Mouse (Mus musculus) kidney, adult 2 months (tissue): Measurements from ENCODE around the gene Ssc5d. TPM values are rescaled to one million over a fixed set of nuclear protein-coding genes. Genes with fewer than 3 reads are reported as not detected.
"Not testable (repeated sequence)": the region's sequence is repeated elsewhere in the genome, so short reads cannot be mapped to it uniquely, and the experiment has no call there.

Experiments
- DNase-seq: peaks from one replicate; pipeline ENCODE4 v3.0.0; 2021
- H3K27ac ChIP-seq: fragments of 200-500 bp; 2 replicates; pipeline ENCODE4 v1.5.1; 2012; ENCODE audit warnings: low read depth, low read length, control low read depth, inconsistent platforms; ENCODE audit not compliant: insufficient read depth
- H3K27me3 ChIP-seq: fragments of 200-500 bp; replicated peaks from 2 replicates; pipeline ENCODE4 v1.6.1; 2012; ENCODE audit warnings: mild to moderate bottlenecking, moderate library complexity, low read length, inconsistent platforms; ENCODE audit not compliant: control insufficient read depth, insufficient read depth
- H3K36me3 ChIP-seq: fragments of 200-500 bp; 2 replicates; pipeline ENCODE4 v1.6.1; 2012; ENCODE audit warnings: mild to moderate bottlenecking, moderate library complexity, low read length, inconsistent platforms; ENCODE audit not compliant: control insufficient read depth, insufficient read depth
- H3K4me1 ChIP-seq: fragments of 200-500 bp; 2 replicates; pipeline ENCODE4 v1.6.1; 2011; ENCODE audit warnings: low read length; ENCODE audit not compliant: control insufficient read depth, insufficient read depth
- H3K4me3 ChIP-seq: fragments of 200-500 bp; 2 replicates; pipeline ENCODE4 v1.5.1; 2011; ENCODE audit warnings: mild to moderate bottlenecking, low read depth, low read length, control low read depth; ENCODE audit not compliant: insufficient read depth
- CTCF ChIP-seq: fragments of 200-500 bp; conservative IDR thresholded peaks from 2 replicates; pipeline ENCODE4 v1.5.1; 2011; ENCODE audit warnings: low read depth, mild to moderate bottlenecking, control low read depth, low read length, moderate library complexity, mixed read lengths; ENCODE audit not compliant: insufficient read depth, insufficient read length
- POLR2A ChIP-seq: fragments of 200-500 bp; IDR thresholded peaks from one replicate; pipeline ENCODE4 v1.6.1; 2011; ENCODE audit warnings: low read depth, low read length, control low read depth
- WGBS: fragments of 180-500 bp; shearing (Covaris S2); methylation state at CpG from one replicate; pipeline ENCODE4 v1.1.7; 2018; 5-methylcytosine and 5-hydroxymethylcytosine counted together
- polyA plus RNA-seq: library from polyadenylated mRNA; depleted of rRNA; stranded (reverse); fragments of >200 nt; gene quantifications from 2 replicates; pipeline ENCODE4 v1.2.3, GENCODE M21; 2012; rRNA removed

Ssc5d gene
- polyA plus RNA-seq: 1.8 and 2.1 TPM in 2 replicates

DNA sequence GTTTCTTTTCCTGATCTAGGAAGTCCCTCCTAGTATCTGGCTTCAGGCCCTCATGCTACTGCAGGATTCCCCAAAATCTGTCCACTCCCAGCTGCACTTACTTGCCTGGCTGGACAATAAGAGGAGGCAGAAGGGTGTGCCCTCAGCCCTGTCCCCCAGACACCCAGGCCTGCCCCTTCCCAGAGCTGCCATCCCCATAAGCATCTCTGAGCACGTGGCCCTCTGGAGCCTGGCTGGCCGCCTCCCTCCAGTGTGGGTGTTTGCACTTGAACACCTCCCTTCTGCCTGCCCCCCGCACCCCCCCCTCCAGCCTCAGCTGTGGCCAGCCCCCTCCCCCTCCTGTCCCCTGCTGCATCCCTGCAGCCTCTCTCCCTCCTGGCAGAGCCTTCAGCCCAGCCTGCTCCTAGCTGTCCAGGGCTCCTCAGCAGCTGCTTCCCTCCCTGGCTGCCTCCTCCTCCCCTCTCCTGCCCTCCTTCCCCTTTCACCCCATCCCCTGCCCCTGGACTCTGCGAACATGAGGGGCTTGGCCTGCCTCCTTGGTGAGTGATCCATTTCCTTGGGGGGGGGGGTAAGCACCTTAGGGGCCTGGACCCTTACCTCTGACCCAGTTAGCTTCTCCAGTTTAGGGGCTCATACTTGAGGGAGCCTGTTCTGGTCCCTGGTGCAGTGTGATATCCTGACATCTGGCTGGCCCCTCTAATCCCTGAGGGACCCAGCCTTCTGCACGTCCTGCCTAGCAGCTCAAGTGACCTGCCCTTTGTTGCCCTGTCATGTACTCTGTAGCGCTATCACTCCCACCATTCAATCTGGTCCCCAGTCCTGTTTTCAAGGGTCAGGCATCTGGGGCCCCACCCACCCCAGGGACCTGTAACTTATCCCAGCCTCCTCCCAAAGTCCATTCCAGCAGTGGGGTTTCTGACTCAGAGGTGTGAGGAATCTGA, at the start of gene Ssc5d:
TSS of gene Ssc5d (plus strand) at position 345 of the 941 bp plus-strand sequence.
- Histone ChIP-seq H3K4me3 (no peak within 1 kb of the TSS), H3K27me3 (no peaks in the 10 kb centered on the region), H3K4me1 (peaks cover 13% of the 10 kb centered on the region; the same call in 1 of the 2 replicates), H3K27ac (no peak within 1 kb of the TSS), H3K36me3 (no peaks in the 10 kb centered on the region)
- TF ChIP-seq POLR2A (no peak), CTCF (no peak)
- 25% methylated on average over 6 of the region's 6 CpGs for WGBS
- no peak for DNase-seq

- peak; percentile 97 for DNase-seq
- 1% methylated on average over 22 of the region's 22 CpGs for WGBS
- Histone ChIP-seq H3K36me3 (no peaks in the 10 kb centered on the region), H3K4me3 (peak within 1 kb of the TSS; percentile 66), H3K27ac (peak within 1 kb of the TSS; percentile 77), H3K27me3 (no peaks in the 10 kb centered on the region), H3K4me1 (no peaks in the 10 kb centered on the region; the same call in 1 of the 2 replicates)
- TF ChIP-seq CTCF (no peak), POLR2A (peak; percentile 98)
These were observed 48.8 kb upstream of the Ssc5d start, which contains the start of gene Isoc2a for GRCm38 (mm10) chr7:4876753-4877221. Gene Isoc2a (plus strand): TSS chr7:4877153.

- TF ChIP-seq POLR2A (no peak), CTCF (no peak)
- Histone ChIP-seq H3K27me3 (no peaks in the 10 kb centered on the region), H3K36me3 (no peaks in the 10 kb centered on the region; the same call in 1 of the 2 replicates), H3K4me1 (no peaks in the 10 kb centered on the region; the same call in 1 of the 2 replicates), H3K4me3 (peak overlapping the region; percentile 66), H3K27ac (peak overlapping the region; percentile 77)
- no peak for DNase-seq
- WGBS: 10% methylated on average over 11 of the region's 11 CpGs
These were observed 48.4 kb upstream of the Ssc5d start for GRCm38 (mm10) chr7:4877226-4877625.

GRCm38 (mm10) chr7:4878186-4878585, 47.4 kb upstream of the Ssc5d start:
- TF ChIP-seq CTCF: peak; percentile 52
- TF ChIP-seq POLR2A: no peak
- Histone ChIP-seq H3K36me3 (no peaks in the 10 kb centered on the region; the same call in 1 of the 2 replicates), H3K4me3 (peak overlapping the region; percentile 66), H3K4me1 (no peaks in the 10 kb centered on the region; the same call in 1 of the 2 replicates), H3K27ac (no peak overlapping the region; the same call in 1 of the 2 replicates), H3K27me3 (no peaks in the 10 kb centered on the region)
- peak; percentile 63 for DNase-seq

GRCm38 (mm10) chr7:4879036-4879435, 46.5 kb upstream of the Ssc5d start:
- not testable (repeated sequence) for H3K36me3 ChIP-seq, H3K27me3 ChIP-seq, H3K4me3 ChIP-seq, H3K27ac ChIP-seq, H3K4me1 ChIP-seq
- WGBS: 50% methylated on average over 1 of the region's 1 CpGs
- peak; percentile 66 for DNase-seq

DNA sequence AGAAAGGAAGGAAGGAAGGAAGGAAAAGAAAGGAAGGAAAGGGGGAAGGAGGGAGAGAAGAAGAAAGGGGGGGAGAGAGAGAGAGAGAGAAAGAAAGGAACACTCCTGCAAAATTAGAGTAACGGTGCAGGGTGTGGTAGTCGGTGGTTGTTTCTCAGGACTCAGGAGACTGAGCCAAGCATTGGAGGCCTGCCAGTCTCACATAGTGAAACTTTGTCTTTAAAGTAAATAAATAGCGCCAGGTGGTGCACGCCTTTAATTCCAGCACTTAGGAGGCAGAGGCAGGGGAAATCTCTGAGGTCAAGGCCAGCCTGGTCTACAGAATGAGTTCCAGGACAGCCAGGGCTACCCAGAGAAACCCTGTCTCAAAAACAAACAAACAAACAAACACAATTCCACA, 38.9 kb upstream of the Ssc5d start:
- H3K4me3 ChIP-seq: no peak overlapping the region
- TF ChIP-seq CTCF (no peak), POLR2A (no peak)
- H3K27ac ChIP-seq: no peak overlapping the region
- H3K27me3 ChIP-seq: no peaks in the 10 kb centered on the region
- no peaks in the 10 kb centered on the region; the same call in 1 of the 2 replicates for H3K36me3 ChIP-seq
- 13% methylated on average over 4 of the region's 4 CpGs for WGBS
- no peaks in the 10 kb centered on the region for H3K4me1 ChIP-seq
- peak; percentile 48 for DNase-seq

DNA sequence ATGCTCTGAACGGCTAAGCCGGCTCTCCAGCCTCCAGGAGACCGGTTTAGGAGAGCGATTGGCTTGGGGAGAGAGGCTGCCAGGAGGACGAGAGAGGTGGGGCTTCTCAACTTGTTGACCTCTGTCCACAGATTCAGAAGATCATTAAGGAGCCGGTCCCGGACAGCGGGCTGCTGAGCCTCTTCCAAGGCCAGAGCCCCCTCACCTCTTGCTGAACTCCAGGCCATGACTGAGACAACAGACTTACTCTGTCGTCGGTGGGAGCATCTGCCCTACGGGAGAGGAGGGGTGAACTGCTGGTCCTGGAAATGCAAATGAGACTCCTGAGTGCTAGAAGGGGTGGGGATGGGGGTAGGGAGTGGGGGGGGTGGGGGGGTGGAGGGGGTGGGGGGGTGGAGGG, 30.4 kb upstream of the Ssc5d start:
- 48% methylated on average over 11 of the region's 11 CpGs for WGBS
- TF ChIP-seq CTCF (no peak), POLR2A (no peak)
- H3K27ac ChIP-seq: no peak overlapping the region
- 0 out of 2 replicates have a peak, but pooled peaks cover 2% of the 10 kb centered on the region for H3K4me1 ChIP-seq
- H3K36me3 ChIP-seq: no peaks in the 10 kb centered on the region; the same call in 1 of the 2 replicates
- H3K4me3 ChIP-seq: no peak overlapping the region
- DNase-seq: no peak
- no peaks in the 10 kb centered on the region for H3K27me3 ChIP-seq
